Mouse (Mus musculus): ENCODE measurements around the gene Azgp1. TPM values are rescaled to one million over a fixed set of nuclear protein-coding genes. Genes with fewer than 3 reads are reported as not detected.
"Not testable (repeated sequence)": the region's sequence is repeated elsewhere in the genome, so short reads cannot be mapped to it uniquely, and the experiment has no call there.

The Azgp1 gene
- polyA plus RNA-seq (2015; fragmentation: Nextera tagmentation; extraction: Ambion mirVana): not detected in 2 replicates

DNA sequence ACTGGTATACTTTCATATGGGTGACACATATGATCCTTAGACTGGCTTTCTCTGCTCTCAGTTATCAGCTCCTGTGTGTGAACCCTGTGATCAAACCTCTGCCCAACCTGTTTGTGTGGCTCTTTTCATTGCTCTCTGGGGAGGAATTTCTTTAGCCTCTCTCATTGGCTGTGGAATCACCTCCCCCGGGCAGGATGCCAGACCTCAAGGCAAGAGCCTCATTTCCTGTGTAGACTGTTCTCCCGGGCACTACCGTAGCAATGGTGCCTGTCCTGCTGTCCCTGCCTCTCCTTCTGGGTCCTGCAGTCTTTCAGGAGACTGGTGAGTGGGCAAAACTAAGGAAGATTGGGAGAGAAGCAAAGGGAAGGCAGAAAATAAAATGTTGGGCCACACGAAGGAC is at the start of gene Azgp1:
Azgp1 (plus strand) TSS at position 221 of the 400 bp plus-strand sequence.
- Histone ChIP-seq H3K9me3 (ENCODE audit: control insufficient read depth, low read length) (no peaks in the 10 kb centered on the region), H3K4me1 (replicated peaks; ENCODE audit: control insufficient read depth, insufficient read depth, low read length) (no peaks in the 10 kb centered on the region), H3K9ac (replicated peaks; ENCODE audit: low read depth, low read length) (no peak within 1 kb of the TSS), H3K27ac (ENCODE audit: low read length) (no peak within 1 kb of the TSS), H3K27me3 (replicated peaks; ENCODE audit: control insufficient read depth, insufficient read depth, low read length) (no peaks in the 10 kb centered on the region), H3K4me2 (ENCODE audit: low read length) (no peak within 1 kb of the TSS), H3K4me3 (replicated peaks; ENCODE audit: low read length) (no peak within 1 kb of the TSS), H3K36me3 (ENCODE audit: control insufficient read depth, insufficient read depth) (no peaks in the 10 kb centered on the region)
- no peak for ATAC-seq
- WGBS: 78% methylated on average over 4 of the region's 4 CpGs

DNA sequence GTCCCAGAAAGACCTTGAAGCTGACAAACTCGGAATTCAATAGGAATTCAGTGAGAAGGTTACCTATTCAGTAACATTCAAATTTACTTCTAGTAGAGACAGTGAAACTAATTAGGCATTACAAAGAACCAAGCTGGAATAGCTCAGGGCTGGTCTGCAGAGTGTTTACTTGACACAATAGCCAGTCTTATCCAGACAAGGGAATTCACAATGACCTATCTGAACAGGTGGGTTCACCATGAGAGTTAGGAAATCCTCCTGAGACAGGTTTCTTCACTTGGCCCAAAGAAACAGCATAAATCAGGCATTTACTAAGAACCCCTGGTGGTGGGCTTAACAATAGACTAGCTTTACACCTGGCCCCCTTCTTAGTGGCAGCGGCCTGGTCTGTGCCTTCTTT is 47.4 kb upstream of the Azgp1 start:
- H3K27ac ChIP-seq (ENCODE audit: low read length); H3K4me2 ChIP-seq (ENCODE audit: low read length); ATAC-seq; H3K27me3 ChIP-seq (replicated peaks; ENCODE audit: control insufficient read depth, insufficient read depth, low read length); H3K9me3 ChIP-seq (ENCODE audit: control insufficient read depth, low read length); H3K36me3 ChIP-seq (ENCODE audit: control insufficient read depth, insufficient read depth); H3K9ac ChIP-seq (replicated peaks; ENCODE audit: low read depth, low read length); H3K4me1 ChIP-seq (replicated peaks; ENCODE audit: control insufficient read depth, insufficient read depth, low read length); H3K4me3 ChIP-seq (replicated peaks; ENCODE audit: low read length): not testable (repeated sequence)
- 69% methylated on average over 2 of the region's 2 CpGs for WGBS

DNA sequence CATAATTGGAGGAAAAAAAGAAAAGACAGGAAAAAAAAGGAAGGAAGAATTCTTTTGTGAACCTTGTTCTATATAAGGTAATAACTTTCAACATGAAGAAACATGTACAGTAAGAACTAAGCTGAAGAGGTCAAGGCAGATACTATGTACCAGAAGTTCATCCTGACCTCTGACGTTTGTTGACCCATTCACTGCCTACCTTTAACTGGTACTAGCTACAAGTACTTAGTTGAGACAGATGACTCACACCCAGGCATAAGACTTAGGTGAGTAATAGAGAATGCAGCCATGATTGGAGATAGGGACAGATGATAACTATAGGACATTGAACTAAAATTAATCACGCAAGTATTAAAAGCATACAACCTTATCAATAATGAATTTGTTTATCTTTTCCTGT is 44.8 kb upstream of the Azgp1 start:
- no peaks in the 10 kb centered on the region for H3K9me3 ChIP-seq (ENCODE audit: control insufficient read depth, low read length)
- ATAC-seq: no peak
- H3K27me3 ChIP-seq (replicated peaks; ENCODE audit: control insufficient read depth, insufficient read depth, low read length): no peaks in the 10 kb centered on the region
- no peak overlapping the region for H3K9ac ChIP-seq (replicated peaks; ENCODE audit: low read depth, low read length)
- H3K27ac ChIP-seq (ENCODE audit: low read length): no peak overlapping the region
- no peaks in the 10 kb centered on the region for H3K36me3 ChIP-seq (ENCODE audit: control insufficient read depth, insufficient read depth)
- no peaks in the 10 kb centered on the region for H3K4me1 ChIP-seq (replicated peaks; ENCODE audit: control insufficient read depth, insufficient read depth, low read length)
- 92% methylated on average over 2 of the region's 2 CpGs for WGBS
- H3K4me3 ChIP-seq (replicated peaks; ENCODE audit: low read length): no peak overlapping the region
- H3K4me2 ChIP-seq (ENCODE audit: low read length): no peak overlapping the region

DNA sequence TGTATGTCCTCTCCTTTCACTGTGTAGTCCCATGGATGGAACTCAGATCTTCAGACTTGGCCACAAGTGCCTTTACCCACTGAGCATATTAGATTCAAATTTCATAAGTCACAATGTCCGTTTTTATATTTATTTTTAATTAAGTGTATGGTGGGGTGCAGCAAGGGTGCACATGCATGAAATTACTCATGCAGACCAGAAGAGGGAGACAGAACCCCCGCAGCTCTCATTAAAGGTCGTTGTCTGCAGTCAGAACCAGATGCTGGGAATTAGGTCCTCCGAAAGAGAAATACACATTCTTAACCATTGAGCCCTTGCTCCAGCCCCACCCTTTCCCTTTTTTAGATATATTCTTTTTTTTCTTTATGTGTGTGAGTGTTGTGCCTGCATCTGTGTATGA is 44.1 kb upstream of the Azgp1 start:
- no peaks in the 10 kb centered on the region for H3K36me3 ChIP-seq (ENCODE audit: control insufficient read depth, insufficient read depth)
- H3K4me2 ChIP-seq (ENCODE audit: low read length): no peak overlapping the region
- H3K27ac ChIP-seq (ENCODE audit: low read length): no peak overlapping the region
- no peaks in the 10 kb centered on the region for H3K9me3 ChIP-seq (ENCODE audit: control insufficient read depth, low read length)
- no peak overlapping the region for H3K9ac ChIP-seq (replicated peaks; ENCODE audit: low read depth, low read length)
- H3K27me3 ChIP-seq (replicated peaks; ENCODE audit: control insufficient read depth, insufficient read depth, low read length): no peaks in the 10 kb centered on the region
- H3K4me1 ChIP-seq (replicated peaks; ENCODE audit: control insufficient read depth, insufficient read depth, low read length): no peaks in the 10 kb centered on the region
- WGBS: 64% methylated on average over 4 of the region's 4 CpGs
- H3K4me3 ChIP-seq (replicated peaks; ENCODE audit: low read length): no peak overlapping the region
- no peak for ATAC-seq

DNA sequence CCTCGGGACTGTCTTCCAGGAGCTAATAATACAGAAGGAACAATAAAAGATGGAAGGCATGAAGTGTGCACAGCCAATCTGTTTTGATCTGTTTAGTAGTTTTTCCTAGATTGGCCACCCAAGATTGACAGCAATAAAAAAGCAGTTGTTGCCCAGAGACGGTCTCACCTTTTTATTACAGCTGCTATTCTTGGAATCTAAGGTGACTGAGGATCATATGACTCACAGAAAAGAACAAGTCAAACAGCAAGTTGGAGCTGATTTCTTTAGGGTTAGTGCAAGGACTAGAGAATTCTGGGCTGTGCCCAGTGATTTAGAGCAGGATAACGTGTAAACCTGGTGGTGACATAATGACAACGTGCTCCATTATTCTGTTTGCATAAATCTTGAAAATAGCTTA is 40.4 kb upstream of the Azgp1 start:
- H3K36me3 ChIP-seq (ENCODE audit: control insufficient read depth, insufficient read depth): no peaks in the 10 kb centered on the region
- no peak overlapping the region for H3K4me2 ChIP-seq (ENCODE audit: low read length)
- no peak for ATAC-seq

DNA sequence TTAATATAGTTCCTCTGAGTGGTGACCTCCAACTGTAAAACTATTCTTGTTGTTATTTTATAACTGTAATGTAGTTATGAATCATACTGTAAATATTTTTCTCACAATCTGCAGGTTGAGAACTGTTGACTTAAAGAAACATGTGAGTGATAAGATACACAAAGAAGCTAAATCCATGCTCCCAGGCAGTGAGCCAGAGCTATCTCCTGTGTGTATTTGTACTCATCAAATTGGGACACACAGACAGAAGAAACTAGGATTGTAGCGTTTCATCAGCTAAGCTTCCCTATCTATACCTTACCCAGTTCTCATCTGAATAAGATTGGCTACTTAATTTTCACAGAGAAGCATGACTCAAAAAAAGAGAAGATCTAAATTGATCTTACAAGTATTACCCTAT is 38.2 kb upstream of the Azgp1 start:
- H3K9me3 ChIP-seq (ENCODE audit: control insufficient read depth, low read length): no peaks in the 10 kb centered on the region
- H3K4me1 ChIP-seq (replicated peaks; ENCODE audit: control insufficient read depth, insufficient read depth, low read length): no peaks in the 10 kb centered on the region
- no peak overlapping the region for H3K27ac ChIP-seq (ENCODE audit: low read length)
- H3K4me3 ChIP-seq (replicated peaks; ENCODE audit: low read length): no peak overlapping the region
- H3K27me3 ChIP-seq (replicated peaks; ENCODE audit: control insufficient read depth, insufficient read depth, low read length): no peaks in the 10 kb centered on the region
- H3K9ac ChIP-seq (replicated peaks; ENCODE audit: low read depth, low read length): no peak overlapping the region
- H3K4me2 ChIP-seq (ENCODE audit: low read length): no peak overlapping the region
- no peak for ATAC-seq
- 94% methylated on average over 1 of the region's 1 CpGs for WGBS
- no peaks in the 10 kb centered on the region for H3K36me3 ChIP-seq (ENCODE audit: control insufficient read depth, insufficient read depth)

More for the DNA sequence above, 40.4 kb upstream of the Azgp1 start:
- no peaks in the 10 kb centered on the region for H3K4me1 ChIP-seq (replicated peaks; ENCODE audit: control insufficient read depth, insufficient read depth, low read length)
- no peaks in the 10 kb centered on the region for H3K27me3 ChIP-seq (replicated peaks; ENCODE audit: control insufficient read depth, insufficient read depth, low read length)
- H3K9me3 ChIP-seq (ENCODE audit: control insufficient read depth, low read length): no peaks in the 10 kb centered on the region
- no peak overlapping the region for H3K9ac ChIP-seq (replicated peaks; ENCODE audit: low read depth, low read length)
- no peak overlapping the region for H3K27ac ChIP-seq (ENCODE audit: low read length)
- no peak overlapping the region for H3K4me3 ChIP-seq (replicated peaks; ENCODE audit: low read length)
- 82% methylated on average over 4 of the region's 4 CpGs for WGBS

DNA sequence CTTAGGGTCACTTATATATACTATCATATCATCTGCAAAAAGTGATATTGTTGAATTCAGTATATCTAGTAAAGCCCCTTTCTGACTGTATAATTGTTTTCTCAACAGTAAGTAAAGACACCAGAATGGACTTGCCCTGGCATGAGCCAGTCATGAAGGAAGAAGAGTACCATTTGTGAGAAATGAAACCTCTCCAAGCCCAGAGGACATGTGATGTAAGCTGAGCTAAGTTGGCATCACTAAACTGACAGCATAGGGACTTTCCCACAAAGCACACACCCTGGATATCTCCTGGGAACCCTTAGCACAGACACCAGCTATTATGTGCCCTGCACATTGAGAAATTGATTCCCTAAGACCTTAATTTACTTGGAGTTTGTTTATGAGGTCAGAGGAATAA is 34.0 kb upstream of the Azgp1 start:
- Histone ChIP-seq H3K9me3 (ENCODE audit: control insufficient read depth, low read length) (no peaks in the 10 kb centered on the region), H3K4me1 (replicated peaks; ENCODE audit: control insufficient read depth, insufficient read depth, low read length) (no peaks in the 10 kb centered on the region), H3K9ac (replicated peaks; ENCODE audit: low read depth, low read length) (no peak overlapping the region), H3K4me2 (ENCODE audit: low read length) (no peak overlapping the region), H3K27me3 (replicated peaks; ENCODE audit: control insufficient read depth, insufficient read depth, low read length) (no peaks in the 10 kb centered on the region), H3K36me3 (ENCODE audit: control insufficient read depth, insufficient read depth) (no peaks in the 10 kb centered on the region), H3K27ac (ENCODE audit: low read length) (no peak overlapping the region), H3K4me3 (replicated peaks; ENCODE audit: low read length) (no peak overlapping the region)
- no peak for ATAC-seq

DNA sequence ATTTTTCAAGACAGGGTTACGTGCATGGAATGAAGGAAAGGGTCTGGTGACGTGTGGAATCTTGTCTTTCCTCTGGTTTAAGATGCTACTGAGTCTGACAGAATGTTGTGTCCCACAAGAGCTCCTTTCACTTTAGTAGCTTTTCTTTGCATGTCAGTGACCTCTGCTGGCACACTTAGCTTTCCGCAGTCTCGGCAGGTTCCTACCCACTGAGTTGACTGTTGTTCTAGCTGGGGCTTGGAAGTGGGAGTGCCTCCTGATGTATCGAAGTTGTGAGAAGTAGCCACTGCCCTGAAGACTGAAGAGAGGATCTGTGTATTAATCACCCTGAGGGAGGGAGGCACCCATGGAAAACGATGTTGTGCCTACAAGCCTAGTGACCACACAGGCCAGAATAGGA is 30.1 kb upstream of the Azgp1 start:
- WGBS: 36% methylated on average over 6 of the region's 6 CpGs
- Histone ChIP-seq H3K4me2 (ENCODE audit: low read length) (no peak overlapping the region), H3K4me3 (replicated peaks; ENCODE audit: low read length) (no peak overlapping the region), H3K27me3 (replicated peaks; ENCODE audit: control insufficient read depth, insufficient read depth, low read length) (no peaks in the 10 kb centered on the region), H3K27ac (ENCODE audit: low read length) (no peak overlapping the region), H3K4me1 (replicated peaks; ENCODE audit: control insufficient read depth, insufficient read depth, low read length) (no peaks in the 10 kb centered on the region), H3K9me3 (ENCODE audit: control insufficient read depth, low read length) (no peaks in the 10 kb centered on the region), H3K36me3 (ENCODE audit: control insufficient read depth, insufficient read depth) (no peaks in the 10 kb centered on the region), H3K9ac (replicated peaks; ENCODE audit: low read depth, low read length) (no peak overlapping the region)
- ATAC-seq: no peak

DNA sequence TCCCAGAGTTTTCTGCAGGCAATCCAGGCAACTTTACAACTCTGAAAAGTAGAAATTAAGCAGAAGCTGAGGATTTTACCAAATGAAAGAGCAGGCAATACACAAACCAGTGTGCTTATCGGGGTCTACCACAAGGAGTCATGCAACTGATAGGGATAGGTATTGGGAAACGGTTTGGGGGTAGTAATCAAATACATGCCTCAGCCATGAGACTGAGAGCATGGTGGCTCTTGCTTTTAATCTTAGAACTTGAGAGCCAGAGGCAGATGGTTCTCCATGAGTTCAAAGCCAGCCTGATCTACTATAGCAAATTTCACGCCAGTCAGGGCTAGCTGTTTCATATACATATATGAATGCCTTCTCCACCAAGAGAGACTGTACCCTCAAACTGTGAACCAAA is 24.9 kb upstream of the Azgp1 start:
- H3K27ac ChIP-seq (ENCODE audit: low read length): no peak overlapping the region
- H3K9me3 ChIP-seq (ENCODE audit: control insufficient read depth, low read length): no peaks in the 10 kb centered on the region
- no peaks in the 10 kb centered on the region for H3K27me3 ChIP-seq (replicated peaks; ENCODE audit: control insufficient read depth, insufficient read depth, low read length)
- 94% methylated on average over 3 of the region's 3 CpGs for WGBS
- H3K4me2 ChIP-seq (ENCODE audit: low read length): no peak overlapping the region
- no peak for ATAC-seq
- H3K4me1 ChIP-seq (replicated peaks; ENCODE audit: control insufficient read depth, insufficient read depth, low read length): no peaks in the 10 kb centered on the region
- no peaks in the 10 kb centered on the region for H3K36me3 ChIP-seq (ENCODE audit: control insufficient read depth, insufficient read depth)
- no peak overlapping the region for H3K4me3 ChIP-seq (replicated peaks; ENCODE audit: low read length)
- no peak overlapping the region for H3K9ac ChIP-seq (replicated peaks; ENCODE audit: low read depth, low read length)

DNA sequence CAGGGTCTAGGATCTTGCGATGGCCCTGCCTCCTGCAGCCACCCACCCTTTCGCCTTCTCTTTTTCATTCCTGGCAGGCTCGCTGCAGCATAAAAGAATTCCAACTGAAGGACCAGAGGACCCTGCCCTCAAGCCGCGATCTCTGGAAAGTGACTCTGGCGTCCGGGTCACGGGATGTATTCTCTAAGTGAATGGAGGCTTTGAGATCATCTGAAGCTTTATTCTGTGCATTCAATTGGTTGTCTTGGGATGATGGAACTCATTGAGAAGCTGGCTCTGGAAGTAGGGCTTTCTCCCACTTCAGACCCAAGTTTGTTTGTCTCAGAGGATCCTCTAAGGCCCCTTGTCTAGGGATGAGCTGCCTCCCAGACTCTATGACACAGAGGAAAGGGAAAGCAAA is 18.4 kb upstream of the Azgp1 start, which contains the start of gene Gjc3:
Gjc3 (minus strand) TSS at position 154 of the 400 bp plus-strand sequence.
- H3K9ac ChIP-seq (replicated peaks; ENCODE audit: low read depth, low read length): no peak within 1 kb of the TSS
- H3K27me3 ChIP-seq (replicated peaks; ENCODE audit: control insufficient read depth, insufficient read depth, low read length): no peaks in the 10 kb centered on the region
- no peak within 1 kb of the TSS for H3K27ac ChIP-seq (ENCODE audit: low read length)
- no peaks in the 10 kb centered on the region for H3K36me3 ChIP-seq (ENCODE audit: control insufficient read depth, insufficient read depth)
- no peaks in the 10 kb centered on the region for H3K4me1 ChIP-seq (replicated peaks; ENCODE audit: control insufficient read depth, insufficient read depth, low read length)
- no peaks in the 10 kb centered on the region for H3K9me3 ChIP-seq (ENCODE audit: control insufficient read depth, low read length)
- ATAC-seq: no peak
- no peak within 1 kb of the TSS for H3K4me3 ChIP-seq (replicated peaks; ENCODE audit: low read length)
- WGBS: 63% methylated on average over 8 of the region's 8 CpGs
- no peak within 1 kb of the TSS for H3K4me2 ChIP-seq (ENCODE audit: low read length)

Data from forebrain, embryonic 16.5 days (tissue).